Comparison of ENCODE assay signal across 10 mouse cellular contexts in genomic region chr4:44710701-44711097, GRCm38 (mm10). TPM values are rescaled to one million over a fixed set of nuclear protein-coding genes. Genes with fewer than 3 reads are reported as not detected.
DNase-seq lines count a peak whose midpoint lies in the region; ATAC-seq and TF ChIP-seq lines count a peak whose summit lies in the region.
"Had no signal": no experiment of that assay in that cellular context is flagged by ENCODE, and none has a peak within 500 bp of the region (broad histone marks: within the 10 kb centered on the region; RNA-seq: fewer than 3 reads in every experiment).

No protein-coding gene starts in this region.

- H3K27me3 ChIP-seq in CH12.LX (replicated peaks), result no peaks in the 10 kb centered on the region

- peak overlapping the region; percentile 90 for H3K27ac ChIP-seq in CH12.LX (ENCODE audit: insufficient read depth, low read depth)
- H3K27ac ChIP-seq in bone marrow macrophage, adult 2 months (ENCODE audit: insufficient read depth, low read depth, low read length), result no peak overlapping the region
- H3K27ac ChIP-seq: liver, embryonic 13.5 days had no signal

- no peak for TF ChIP-seq RAD21 in CH12.LX (IDR thresholded peaks at IDR 0.05; ENCODE audit: low read depth, low read length)

- in situ Hi-C loops in CH12.LX (cut with MboI; ENCODE audit: low pct_ligation_motif_present, low pct_unique_long_range_greater_than_20kb, low sequenced_read_pairs), result no loop called here

- H3K4me3 ChIP-seq in CH12.LX (replicated peaks in 1 of 3; ENCODE audit: low read depth in 2 of 3, low read length in 2 of 3, poor library complexity in 1 of 3), result peak overlapping the region; percentile 58 to 66 (median 66)
- H3K4me3 ChIP-seq in bone marrow macrophage, adult 2 months (ENCODE audit: insufficient read depth, low read length), result peak overlapping the region; percentile 28; the same call in 1 of the 2 replicates
- H3K4me3 ChIP-seq: liver, embryonic 13.5 days had no signal

- peaks cover under 1 to 5% of the 10 kb centered on the region in 2 experiments; a peak in 3 of 4 replicates for H3K4me1 ChIP-seq in CH12.LX (ENCODE audit: control insufficient read depth in 1 of 2, insufficient read depth in 2 of 2)
- H3K4me1 ChIP-seq in bone marrow macrophage, adult 2 months (ENCODE audit: control insufficient read depth, insufficient read depth, low read length), result no peaks in the 10 kb centered on the region

- intact Hi-C loops in gastrocnemius, postnatal 14 days (cut with DNase I; ENCODE audit: low total_unique reads), result no loop called here

- peaks cover 22% of the 10 kb centered on the region for H3K9me3 ChIP-seq in CH12.LX (replicated peaks; ENCODE audit: low read length)
- H3K9me3 ChIP-seq: liver, embryonic 13.5 days had no signal

- no peak for TF ChIP-seq EP300 in CH12.LX (IDR thresholded peaks at IDR 0.05; ENCODE audit: low read length)

- TF ChIP-seq CTCF in CH12.LX (conservative IDR thresholded peaks at IDR 0.05 in 1 of 2, IDR thresholded peaks at IDR 0.05 in 1 of 2; ENCODE audit: low read depth in 2 of 2, low read length in 2 of 2), result no peak
- TF ChIP-seq CTCF in bone marrow macrophage, adult 2 months (IDR thresholded peaks at IDR 0.05; ENCODE audit: low read depth, low read length), result no peak

- dilution Hi-C loops in CH12.LX (cut with MboI; ENCODE audit: extremely low pct_ligation_motif_present, extremely low pct_unique_long_range_greater_than_20kb, low sequenced_read_pairs), result no loop called here

- peaks cover 43% of the 10 kb centered on the region for H3K79me2 ChIP-seq in CH12.LX (replicated peaks; ENCODE audit: control insufficient read depth, extremely low read depth, insufficient read depth, poor library complexity, severe bottlenecking)

- no peak for ATAC-seq in erythroid progenitor cell, adult 5-6 weeks (replicated peaks; ENCODE audit: low FRiP score, poor library complexity, severe bottlenecking)

- H3K36me3 ChIP-seq in CH12.LX (replicated peaks in 1 of 2; ENCODE audit: control insufficient read depth in 1 of 2, insufficient read depth in 1 of 2, low read length in 1 of 2), result peaks cover 0 to 6% of the 10 kb centered on the region in 2 experiments
- H3K36me3 ChIP-seq: liver, embryonic 13.5 days had no signal

- H3K4me2 ChIP-seq in CH12.LX (ENCODE audit: insufficient read depth, low read depth, poor library complexity, severe bottlenecking), result peak overlapping the region; percentile 2; the same call in 1 of the 2 replicates
- H3K4me2 ChIP-seq: liver, embryonic 13.5 days had no signal

- DNase-seq in heart, postnatal 4 days, result peak; percentile 11
- DNase-seq in heart, adult 18-20 months, result no peak
- DNase-seq in CH12.LX (ENCODE audit: extremely low read depth), result peak; percentile 85
- peak; percentile 23 for DNase-seq in mesoderm, embryonic 11.5 days (ENCODE audit: low read depth, low spot score)
- no peak for DNase-seq in cerebellum, adult 11-12 months
- no peak for DNase-seq in gastrocnemius, postnatal 14 days
- DNase-seq: liver, embryonic 13.5 days had no signal

- peak overlapping the region; percentile 90 for H3K9ac ChIP-seq in CH12.LX (ENCODE audit: insufficient read depth, low read depth)
- H3K9ac ChIP-seq: liver, embryonic 13.5 days had no signal

- TF ChIP-seq POLR2A in CH12.LX (IDR thresholded peaks at IDR 0.05; ENCODE audit: low read depth, low read length), result peak; percentile 96
- no peak for TF ChIP-seq POLR2A in bone marrow macrophage, adult 2 months (IDR thresholded peaks at IDR 0.05; ENCODE audit: borderline replicate concordance, low read depth, low read length)

TF ChIP-seq in CH12.LX, 34 proteins besides CTCF, POLR2A, EP300 and RAD21:
- TF ChIP-seq MAFK (IDR thresholded peaks at IDR 0.05; ENCODE audit: insufficient replicate concordance, low read length), result no peak
- TF ChIP-seq UBTF (IDR thresholded peaks at IDR 0.05; ENCODE audit: low read depth, low read length), result peak; percentile 95
- no peak; the same call in 1 of the 2 replicates for TF ChIP-seq MXI1 (IDR thresholded peaks at IDR 0.05; ENCODE audit: low read depth, low read length)
- TF ChIP-seq SMC3 (IDR thresholded peaks at IDR 0.05; ENCODE audit: low read depth, low read length), result no peak
- TF ChIP-seq POLR2AphosphoS2 (IDR thresholded peaks at IDR 0.05; ENCODE audit: low read depth, low read length), result 0 out of 2 replicates have a peak, but pooled peaks have one; percentile 31
- TF ChIP-seq ZMIZ1 (IDR thresholded peaks at IDR 0.05; ENCODE audit: low read depth, low read length), result peak; percentile 96
- no peak; the same call in 1 of the 2 replicates for TF ChIP-seq HCFC1 (IDR thresholded peaks at IDR 0.05; ENCODE audit: low read depth, low read length)
- no peak for TF ChIP-seq E2F4 (IDR thresholded peaks at IDR 0.05; ENCODE audit: insufficient replicate concordance, low read depth, low read length)
- no peak for TF ChIP-seq MAZ (IDR thresholded peaks at IDR 0.05; ENCODE audit: low read depth, low read length)
- no peak for TF ChIP-seq MAX (IDR thresholded peaks at IDR 0.05; ENCODE audit: low read length)
- TF ChIP-seq ZKSCAN1 (IDR thresholded peaks at IDR 0.05; ENCODE audit: borderline replicate concordance, low read depth, low read length), result no peak
- no peak for TF ChIP-seq SIN3A (IDR thresholded peaks at IDR 0.05; ENCODE audit: low read length)
- TF ChIP-seq CHD2 (IDR thresholded peaks at IDR 0.05; ENCODE audit: low read length), result peak; percentile 79
- no peak for TF ChIP-seq ZC3H11A (IDR thresholded peaks at IDR 0.05; ENCODE audit: low read depth, low read length)
- peak; percentile 47; the same call in 1 of the 2 replicates for TF ChIP-seq BHLHE40 (IDR thresholded peaks at IDR 0.05; ENCODE audit: low read depth, low read length)
- TF ChIP-seq USF1 (IDR thresholded peaks at IDR 0.05; ENCODE audit: low read depth, low read length), result no peak
- TF ChIP-seq CHD1 (IDR thresholded peaks at IDR 0.05; ENCODE audit: low read depth, low read length), result no peak
- TF ChIP-seq IRF4 (IDR thresholded peaks at IDR 0.05; ENCODE audit: low read depth, low read length), result no peak; the same call in 1 of the 2 replicates
- TF ChIP-seq MEF2A (IDR thresholded peaks at IDR 0.05; ENCODE audit: borderline replicate concordance, low read depth, low read length), result no peak
- TF ChIP-seq TCF12 (IDR thresholded peaks at IDR 0.05; ENCODE audit: low read depth, low read length), result peak; percentile 84
- TF ChIP-seq USF2 (conservative IDR thresholded peaks at IDR 0.05; ENCODE audit: low read depth, low read length), result no peak
- TF ChIP-seq JUN (IDR thresholded peaks at IDR 0.05; ENCODE audit: insufficient read depth, low read depth, low read length), result no peak
- no peak for TF ChIP-seq ZNF384 (IDR thresholded peaks at IDR 0.05; ENCODE audit: low read depth, low read length)
- peak; percentile 93 for TF ChIP-seq NELFE (IDR thresholded peaks at IDR 0.05; ENCODE audit: low read depth, low read length)
- peak; percentile 46; the same call in 1 of the 2 replicates for TF ChIP-seq ETS1 (conservative IDR thresholded peaks at IDR 0.05; ENCODE audit: low read depth, low read length)
- no peak for TF ChIP-seq ELF1 (IDR thresholded peaks at IDR 0.05; ENCODE audit: low read depth, low read length)
- TF ChIP-seq NRF1 (IDR thresholded peaks at IDR 0.05; ENCODE audit: low read depth, low read length), result no peak
- no peak for TF ChIP-seq RCOR1 (conservative IDR thresholded peaks at IDR 0.05; ENCODE audit: low read depth, low read length)
- no peak; the same call in 1 of the 2 replicates for TF ChIP-seq MYC (IDR thresholded peaks at IDR 0.05; ENCODE audit: low read depth, low read length)
- peak; percentile 93 for TF ChIP-seq TBP (conservative IDR thresholded peaks at IDR 0.05; ENCODE audit: low read depth, low read length)
- TF ChIP-seq GABPA (IDR thresholded peaks at IDR 0.05; ENCODE audit: insufficient replicate concordance, low read depth, low read length), result no peak
- no peak for TF ChIP-seq JUND (conservative IDR thresholded peaks at IDR 0.05; ENCODE audit: low read depth, low read length)
- no peak for TF ChIP-seq PAX5 (IDR thresholded peaks at IDR 0.05; ENCODE audit: low read length)
- TF ChIP-seq KAT2A (IDR thresholded peaks at IDR 0.05; ENCODE audit: insufficient replicate concordance, low read length), result no peak

RNA-seq across cellular contexts. Expression of gene Pax5, which starts 0.4 kb away (rescaled TPM):
- under 1 TPM; 0.18 to 0.71 TPM for total RNA-seq in heart, postnatal 4 days (2021)
- total RNA-seq in heart, adult 18-20 months (2021), result 1 to 10 TPM in 1 of 2 experiments, under 1 TPM in 1; 0.82 to 8.7 TPM
- total RNA-seq in CH12.LX (2012; rRNA removed) (19.3 and 21.8 TPM in 2 replicates), CH12.LX (2014; rRNA removed) (12.7 and 13.5 TPM in 2 replicates)
- 47.4 and 57.4 TPM in 2 replicates for polyA plus RNA-seq in CH12.LX (2012; ENCODE audit: insufficient read length, low read depth)
- polyA plus RNA-seq in bone marrow macrophage, adult 2 months (2012; ENCODE audit: insufficient read depth, insufficient read length, missing spikeins), result not detected in 2 replicates
- total RNA-seq in erythroid progenitor cell, adult 5-6 weeks (2015; ENCODE audit: low replicate concordance), result 17.3 and 28.1 TPM in 2 replicates
- 5.1 and 6.7 TPM in 2 replicates for total RNA-seq in erythroid progenitor cell, adult 5-6 weeks (2017; ENCODE audit: low replicate concordance)
- under 1 TPM; 0.10 to 0.22 TPM for total RNA-seq in gastrocnemius, postnatal 14 days (2021)
- polyA plus RNA-seq: heart, embryonic 14.5 days had no signal

RNA-seq across cellular contexts. Expression of gene Zcchc7, which starts 45.0 kb away (rescaled TPM):
- total RNA-seq in heart, postnatal 4 days (2021), result 10 to 100 TPM; 18.2 to 27.4 TPM
- total RNA-seq in heart, adult 18-20 months (2021), result 10 to 100 TPM in 1 of 2 experiments, 1 to 10 TPM in 1; 8.4 to 11.6 TPM
- total RNA-seq in CH12.LX (2012; rRNA removed) (24.2 and 25.2 TPM in 2 replicates), CH12.LX (2014; rRNA removed) (21.0 and 30.2 TPM in 2 replicates)
- polyA plus RNA-seq in CH12.LX (2012; ENCODE audit: insufficient read length, low read depth), result 27.6 and 29.8 TPM in 2 replicates
- polyA plus RNA-seq in bone marrow macrophage, adult 2 months (2012; ENCODE audit: insufficient read depth, insufficient read length, missing spikeins), result 35.6 and 48.9 TPM in 2 replicates
- total RNA-seq in erythroid progenitor cell, adult 5-6 weeks (2015; ENCODE audit: low replicate concordance), result 14.4 and 49.9 TPM in 2 replicates
- total RNA-seq in erythroid progenitor cell, adult 5-6 weeks (2017; ENCODE audit: low replicate concordance), result 43.1 and 97.0 TPM in 2 replicates
- 10 to 100 TPM; 13.1 to 13.4 TPM for total RNA-seq in gastrocnemius, postnatal 14 days (2021)

Comparison
In these comparisons a context has a peak if more than half of its experiments do, and no peak if none do; other contexts are left out.
1. DNase-seq: peak in heart, postnatal 4 days (single experiment), CH12.LX (single experiment) and mesoderm, embryonic 11.5 days (single experiment); none in heart, adult 18-20 months (0 of 2), cerebellum, adult 11-12 months (single experiment) and gastrocnemius, postnatal 14 days (single experiment).